Mouse (Mus musculus) adrenal gland, postnatal 10 days (tissue): ENCODE measurements around the gene Ddt. TPM values are rescaled to one million over a fixed set of nuclear protein-coding genes. Genes with fewer than 3 reads are reported as not detected.

Source experiments
- DNase-seq: peaks from one replicate; pipeline ENCODE4 v3.0.0; 2021; ENCODE audit warnings: mixed read lengths
- long read RNA-seq, 2 experiments: library from polyadenylated mRNA; stranded (forward); transcript quantifications; one replicate each; pipeline ENCODE4 v2.0.0; 2021
- total RNA-seq, 2 experiments: library from RNA; stranded (reverse); gene quantifications; 2 replicates each; pipeline ENCODE4 v1.2.3; 2021

Ddt gene
- total RNA-seq = 100 to 1,000 TPM; 173 to 204 TPM
- long read RNA-seq, experiment 1, transcript Ddt-201 (3 exons, 649 nt) = major isoform, 142 of 158 reads
- long read RNA-seq, experiment 1, partial matches to known transcripts = 0 of 158 reads
- long read RNA-seq, experiment 1, other reads (novel, unspliced or antisense) = 12 of 158 reads
- long read RNA-seq, experiment 2, transcript Ddt-201 (3 exons, 649 nt) = major isoform, 142 of 159 reads
- long read RNA-seq, experiment 2, partial matches to known transcripts = 0 of 159 reads
- long read RNA-seq, experiment 2, other reads (novel, unspliced or antisense) = 14 of 159 reads

- DNase-seq = peak; percentile 93
These were observed at the start of gene Ddt for GRCm38 (mm10) chr10:75772795-75773664. Gene Ddt (minus strand): TSS chr10:75773414.

GRCm38 (mm10) chr10:75822443-75822842 lies 49.2 kb upstream of the Ddt start, which contains the start of gene Gstt4:
Gene Gstt4 (minus strand): TSS chr10:75822543.
- DNase-seq = no peak

GRCm38 (mm10) chr10:75819882-75820281 lies 46.7 kb upstream of the Ddt start:
- no peak for DNase-seq

GRCm38 (mm10) chr10:75818641-75819040 lies 45.4 kb upstream of the Ddt start:
- DNase-seq = no peak

- no peak for DNase-seq
These were observed 31.0 kb upstream of the Ddt start for GRCm38 (mm10) chr10:75804217-75804616.

DNA sequence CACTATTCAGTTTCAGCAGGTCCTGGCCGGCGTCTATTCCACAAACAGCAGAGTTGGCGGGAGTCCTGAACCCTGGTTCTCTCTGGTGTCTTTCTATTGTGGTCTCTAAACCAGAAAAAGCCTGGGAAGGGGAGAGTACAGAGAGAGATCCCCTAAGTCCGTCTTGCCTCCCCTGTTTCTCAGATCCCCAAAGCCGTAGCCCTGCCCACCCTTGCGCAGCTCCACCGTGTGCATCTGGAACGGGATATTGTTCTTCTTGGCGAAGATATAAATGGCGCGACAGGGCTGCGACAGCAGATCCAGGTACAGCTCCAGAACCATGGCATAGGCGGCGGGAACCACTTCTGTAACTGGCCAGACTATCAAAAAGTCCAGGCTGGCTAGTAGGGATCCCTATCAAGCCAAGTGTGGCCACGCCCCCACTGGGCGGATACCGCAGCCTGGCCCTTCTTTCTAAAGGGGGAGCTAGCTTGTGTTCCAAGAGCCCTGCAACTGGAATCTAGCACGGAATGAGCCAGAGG lies 25.0 kb upstream of the Ddt start, which contains the start of gene Gstt1:
TSS of gene Gstt1 (minus strand) at position 409 of the 521 bp plus-strand sequence.
- peak; percentile 80 for DNase-seq

- peak; percentile 69 for DNase-seq
These were observed 24.5 kb upstream of the Ddt start for GRCm38 (mm10) chr10:75797619-75798175.

- DNase-seq = no peak
These were observed 23.7 kb upstream of the Ddt start for GRCm38 (mm10) chr10:75796731-75797516.

DNA sequence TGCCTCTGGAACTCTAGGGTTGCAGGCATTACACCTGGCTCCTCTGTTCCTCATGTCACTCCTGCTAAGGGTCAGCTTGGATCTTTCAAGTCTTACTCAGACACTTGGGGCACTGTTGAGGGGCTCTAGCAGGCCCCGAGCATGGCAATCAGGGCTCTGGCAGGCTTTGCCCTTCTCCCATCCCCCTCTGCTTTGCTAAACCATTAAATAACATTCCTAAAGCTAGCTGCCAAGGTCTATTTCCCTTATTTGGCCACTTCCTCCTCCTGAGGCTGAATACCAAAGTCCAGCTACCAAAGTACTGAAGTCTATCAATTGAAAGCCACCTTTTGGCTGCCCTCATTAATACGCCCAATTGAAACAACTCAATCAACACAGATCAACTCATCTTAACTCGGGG lies 21.7 kb upstream of the Ddt start:
- DNase-seq = peak; percentile 45

GRCm38 (mm10) chr10:75790773-75791172 lies 17.6 kb upstream of the Ddt start:
- no peak for DNase-seq

DNA sequence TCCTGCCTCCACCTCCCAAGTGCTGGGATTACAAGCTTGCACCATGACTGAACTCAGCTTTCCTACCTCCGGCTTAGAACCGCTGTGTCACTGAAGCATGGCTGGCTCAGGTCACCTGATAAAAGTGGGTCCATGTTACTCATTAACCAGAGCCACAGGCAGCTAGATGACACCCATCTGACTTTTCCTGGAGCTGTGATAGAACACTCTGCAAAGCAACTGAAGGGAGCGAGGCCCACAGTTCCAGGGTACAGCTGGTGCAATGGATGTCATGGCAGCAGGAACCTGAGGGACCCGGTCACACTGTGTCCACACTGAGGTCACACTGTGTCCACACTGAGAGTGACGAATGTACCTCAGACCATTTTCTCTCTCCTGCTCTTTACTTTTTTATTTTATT lies 16.6 kb upstream of the Ddt start:
- DNase-seq = no peak

- no peak for DNase-seq
These were observed 16.0 kb upstream of the Ddt start for GRCm38 (mm10) chr10:75789081-75789735.

DNA sequence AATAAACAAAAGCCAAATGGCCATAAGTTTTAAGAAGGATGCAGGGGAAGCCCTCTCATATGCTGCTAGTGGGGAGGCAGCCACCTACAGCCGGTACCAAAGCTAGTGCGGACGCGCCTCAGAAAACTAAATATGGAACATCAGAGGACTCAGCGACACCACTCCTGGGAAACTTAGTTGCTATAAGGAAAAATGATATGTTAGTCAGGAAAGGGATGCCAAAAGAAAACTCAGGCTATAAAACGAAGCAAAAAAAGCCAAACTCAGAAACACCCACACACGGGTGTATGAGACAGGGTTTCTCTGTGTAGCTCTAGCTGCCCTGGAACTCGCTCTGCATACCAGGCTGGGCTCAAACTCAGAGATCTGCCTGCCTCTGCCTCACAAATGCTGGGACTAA lies 15.1 kb upstream of the Ddt start:
- DNase-seq = no peak

- no peak for DNase-seq
These were observed 12.2 kb upstream of the Ddt start for GRCm38 (mm10) chr10:75785442-75785841.

GRCm38 (mm10) chr10:75780769-75781578 lies 7.8 kb upstream of the Ddt start, which contains the start of the genes Gm20441 and Gstt3:
Gene Gm20441 (minus strand): TSS chr10:75780954.
Gene Gstt3 (minus strand): TSS chr10:75781414.
- peak; percentile 82 for DNase-seq

GRCm38 (mm10) chr10:75779206-75780174 lies 6.3 kb upstream of the Ddt start:
- DNase-seq = no peak

DNA sequence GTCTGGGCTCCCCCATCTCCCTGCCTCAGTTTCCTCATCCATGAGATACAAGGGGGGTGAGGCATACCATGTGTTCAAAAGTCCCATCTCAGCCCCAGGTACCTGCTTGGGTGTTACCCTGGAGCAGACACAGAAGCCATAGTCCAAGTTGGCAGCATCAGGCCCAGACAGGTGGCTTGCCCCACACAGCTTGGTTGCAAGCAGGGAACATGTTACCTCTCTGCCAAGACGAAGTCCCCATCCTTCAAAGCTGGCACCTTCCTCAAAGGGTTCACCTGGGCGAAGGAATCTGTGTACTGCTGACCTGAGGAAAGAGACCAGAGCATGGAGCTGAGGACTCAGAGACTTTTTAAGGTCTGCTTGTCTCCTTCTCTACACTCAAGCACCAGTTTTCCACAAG lies 4.7 kb upstream of the Ddt start:
- DNase-seq = no peak

- no peak for DNase-seq
These were observed 3.3 kb upstream of the Ddt start for GRCm38 (mm10) chr10:75776562-75776961.

DNA sequence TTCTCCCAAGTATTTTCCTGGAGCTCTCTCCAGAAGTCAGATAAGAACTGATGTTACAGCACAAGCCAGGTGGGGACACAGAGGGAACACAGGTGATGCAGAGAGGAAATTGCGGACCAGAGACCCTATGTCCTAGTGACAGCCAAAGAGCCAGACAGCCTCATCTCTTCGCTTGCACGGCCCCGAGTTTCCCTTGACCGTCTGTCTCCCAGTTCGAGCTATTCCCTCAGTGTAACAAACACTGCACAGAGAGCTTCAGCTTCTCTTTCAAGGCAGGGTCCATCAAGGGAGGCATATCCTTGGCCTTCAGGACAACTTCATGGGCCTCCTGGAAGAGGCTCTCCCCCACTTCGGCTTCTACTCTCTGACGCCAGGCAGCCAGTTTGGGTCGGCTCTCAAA lies 1.4 kb upstream of the Ddt start:
- DNase-seq = no peak
